Mouse (Mus musculus) lung, adult 2 months (tissue): ENCODE measurements around the gene Sptlc2.

Experiments
- CTCF ChIP-seq: fragments of 200-500 bp; IDR thresholded peaks from 2 replicates; pipeline ENCODE4 v1.5.1; 2011; ENCODE audit warnings: mild to moderate bottlenecking, low read length, control low read depth; ENCODE audit not compliant: insufficient read depth
- POLR2A ChIP-seq: fragments of 200-500 bp; IDR thresholded peaks from 2 replicates; pipeline ENCODE4 v1.6.1; 2011; ENCODE audit warnings: low read depth, mild to moderate bottlenecking, control low read depth, low read length, borderline replicate concordance; ENCODE audit errors: extremely low read depth

GRCm38 (mm10) chr12:87365676-87366075 lies 22.5 kb downstream of the Sptlc2 start:
- TF ChIP-seq CTCF (no peak), POLR2A (no peak)
